Mouse (Mus musculus) embryonic stem cell, embryonic (primary cell): ENCODE measurements around the gene Pde8b.

Experiments
- CTCF ChIA-PET, 4 experiments: fragments of 300-600 bp in 2 of 4; fragments of 350-600 bp in 2 of 4; sonication (Branson Sonifier 250); formaldehyde crosslinking; loops; one replicate each; lab custom pipeline; 2022; ENCODE audit warnings: inconsistent platforms in 2 of 4; lab: Charles Lee
- POLR2A ChIA-PET, 4 experiments: fragments of 300-600 bp in 2 of 4; fragments of 350-600 bp in 2 of 4; sonication (Branson Sonifier 250); formaldehyde crosslinking; loops; one replicate each; lab custom pipeline; 2022; ENCODE audit warnings: antibody characterized with exemption in 4 of 4, inconsistent platforms in 1 of 4; lab: Charles Lee

Pde8b gene

DNA sequence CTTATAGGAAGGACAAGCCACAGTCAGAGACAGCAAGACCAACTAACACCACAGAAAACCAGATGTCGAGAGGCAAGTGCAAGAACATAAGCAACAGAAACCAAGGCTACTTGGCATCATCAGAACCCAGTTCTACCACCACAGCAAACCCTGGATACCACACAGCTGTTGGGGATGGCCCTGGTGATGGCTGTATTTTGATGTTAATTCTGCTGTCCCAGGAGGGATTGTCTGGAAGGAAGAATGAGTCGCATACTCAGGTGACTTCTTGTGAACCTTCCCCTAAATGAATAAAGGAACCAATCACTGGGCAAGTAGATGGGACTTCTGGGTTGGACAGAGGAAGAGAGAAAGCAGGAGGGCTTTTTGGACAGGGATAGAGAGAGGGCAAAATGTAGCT is 69.9 kb downstream of the Pde8b start:
- ChIA-PET POLR2A (interaction anchor here in 1 of 4 experiments (0.8 to 1.2 kb wide), 2 partner anchors 29 to 43 kb away, joined by 3 read pairs; no protein-coding TSS in a partner anchor), CTCF (no interaction called here)

DNA sequence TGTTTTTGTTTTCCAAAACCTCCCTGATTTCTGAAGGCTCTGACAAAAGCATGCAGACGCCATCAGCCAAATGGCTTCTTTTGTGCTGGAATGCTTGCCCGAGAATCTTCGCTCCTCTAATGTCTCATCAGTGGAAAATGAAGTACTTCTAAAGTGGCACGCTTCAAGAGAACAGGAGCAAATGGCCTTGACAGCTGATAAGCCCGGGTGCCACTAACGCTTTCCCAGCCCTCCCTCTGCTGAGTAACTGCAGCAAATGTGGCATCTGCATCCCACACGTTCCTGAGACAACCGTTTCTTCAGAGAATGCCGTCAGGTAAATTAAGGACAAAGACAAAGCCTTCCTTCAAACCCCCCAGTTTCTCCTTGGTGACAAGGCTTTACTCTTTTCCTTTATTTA is 72.8 kb downstream of the Pde8b start:
- POLR2A ChIA-PET = no interaction called here
- CTCF ChIA-PET = no interaction called here

DNA sequence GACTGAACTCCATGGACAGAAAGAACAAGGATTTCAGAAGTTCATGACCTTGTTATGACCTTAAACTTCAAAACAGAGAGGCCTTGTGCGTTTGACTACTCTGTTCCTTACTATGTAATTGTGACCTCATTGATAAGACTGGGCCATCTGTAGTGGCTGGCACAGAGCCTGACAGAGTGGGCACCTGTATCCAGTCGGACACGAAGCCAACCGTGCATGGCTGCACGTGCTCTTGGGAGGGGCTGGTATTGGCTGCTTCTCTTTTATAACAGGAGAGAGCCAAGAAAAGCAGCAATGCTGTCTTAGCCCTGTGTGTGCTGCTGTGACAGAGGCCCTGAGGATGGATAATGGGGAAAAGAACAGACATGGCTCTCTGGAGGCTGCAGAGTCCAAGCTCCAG is 73.7 kb downstream of the Pde8b start:
- CTCF ChIA-PET = no interaction called here
- POLR2A ChIA-PET = no interaction called here

DNA sequence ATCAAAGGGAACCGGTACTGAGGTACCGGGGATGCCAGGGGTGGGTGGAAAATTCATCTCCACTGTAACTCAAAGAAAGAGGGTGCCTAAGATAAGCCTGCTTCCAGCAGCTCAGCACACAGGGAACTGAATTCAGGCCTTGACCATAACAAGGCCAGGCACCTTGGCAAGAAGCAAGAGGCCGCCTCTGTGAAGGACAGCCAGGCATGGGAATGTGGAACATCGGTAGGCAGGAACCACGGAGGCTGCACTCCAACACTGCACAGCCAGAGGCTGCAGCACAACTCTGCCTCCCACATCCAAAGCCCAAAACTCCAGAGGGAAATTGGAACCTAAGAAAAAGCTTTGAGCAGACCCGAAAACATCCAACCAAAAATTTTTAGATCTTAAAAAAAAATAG is 75.9 kb downstream of the Pde8b start:
- CTCF ChIA-PET = no interaction called here
- POLR2A ChIA-PET = interaction anchor here in 1 of 4 experiments (0.6 kb wide), 1 partner anchor 124 kb away, joined by 3 read pairs; no protein-coding TSS in a partner anchor

DNA sequence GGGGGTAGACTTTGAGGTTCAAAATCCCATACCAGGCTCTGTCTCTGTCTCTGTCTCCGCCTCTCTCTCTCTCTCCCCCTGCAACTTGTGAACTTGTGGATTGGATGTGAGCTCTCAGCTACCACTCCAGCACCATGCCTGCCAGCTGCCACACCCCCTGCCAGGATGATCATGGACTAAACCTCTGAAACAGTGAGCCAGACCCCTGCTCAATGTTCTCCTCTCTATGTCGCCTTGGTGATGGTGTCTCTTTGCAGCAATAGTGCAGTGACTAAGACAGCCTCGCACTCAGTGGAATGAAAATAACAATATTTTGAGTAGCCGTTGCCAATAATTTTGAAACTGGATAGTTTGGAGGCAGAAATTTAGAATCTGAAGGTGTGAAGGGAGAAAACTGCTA is 77.8 kb downstream of the Pde8b start:
- ChIA-PET CTCF (no interaction called here), POLR2A (no interaction called here)

DNA sequence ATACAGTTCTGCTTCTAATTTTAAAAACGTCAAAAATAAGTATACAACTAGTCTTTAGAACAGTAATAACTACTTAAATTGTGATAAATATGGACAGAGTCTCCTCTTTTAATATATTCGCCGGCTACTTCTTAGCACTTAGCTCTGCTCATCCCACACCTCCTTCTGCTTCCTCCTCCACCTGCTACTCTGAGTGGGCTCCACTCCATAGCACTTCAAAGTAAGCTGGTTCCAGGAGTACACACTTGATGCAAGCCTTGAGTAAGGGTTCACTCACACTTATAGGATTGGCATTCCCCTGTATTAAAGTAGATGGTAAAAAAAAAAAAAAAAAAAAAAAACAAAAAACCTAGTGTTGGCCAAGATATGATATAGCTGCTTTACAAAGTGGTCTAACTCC is 89.9 kb downstream of the Pde8b start:
- ChIA-PET POLR2A (interaction anchor here in 1 of 4 experiments (0.6 to 1.0 kb wide), 2 partner anchors 785 to 1425 kb away, joined by 3 read pairs; no protein-coding TSS in a partner anchor), CTCF (interaction anchor here in 2 of 4 experiments (0.6 to 0.7 kb wide), 2 partner anchors 18 to 948 kb away, joined by 3 to 6 read pairs; no protein-coding TSS in a partner anchor)

DNA sequence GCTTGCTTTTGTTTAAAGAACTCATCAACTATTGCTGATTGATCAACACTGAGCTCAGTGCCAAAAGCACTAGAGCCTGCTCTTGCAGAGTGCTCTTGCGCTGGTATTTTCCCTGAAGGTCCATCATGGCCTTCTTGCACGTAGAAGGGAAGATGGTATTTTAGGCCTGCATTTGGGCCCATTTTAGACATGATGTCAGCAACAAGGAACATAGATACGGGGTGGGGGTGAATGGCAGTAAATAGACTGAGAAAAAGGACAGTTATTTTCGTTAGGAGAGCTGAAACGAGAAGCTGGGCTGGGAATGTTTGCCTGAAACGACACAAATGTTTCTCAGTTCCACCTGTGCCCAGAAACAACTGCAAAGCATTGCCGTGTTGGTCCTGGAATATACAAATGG is 91.2 kb downstream of the Pde8b start:
- POLR2A ChIA-PET = no interaction called here
- CTCF ChIA-PET = no interaction called here

DNA sequence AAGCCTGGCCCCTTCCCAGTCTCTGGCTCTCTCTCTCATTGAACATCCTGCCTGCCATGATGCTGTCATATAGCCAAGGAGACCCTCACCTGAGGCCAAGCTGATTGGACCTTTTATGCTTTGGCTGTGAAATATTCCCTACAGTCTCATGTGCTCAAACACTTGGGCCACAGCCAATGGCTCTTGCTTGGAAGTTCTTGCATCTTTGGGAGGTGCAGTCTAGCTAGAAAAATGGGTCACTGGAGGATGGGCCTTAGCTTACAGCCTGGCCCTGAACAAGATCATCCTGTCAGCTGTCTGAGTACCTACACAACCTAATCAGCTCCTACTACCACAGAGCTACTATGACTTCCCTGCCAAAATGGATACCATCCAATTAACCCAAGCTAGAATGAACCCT is 105.4 kb downstream of the Pde8b start:
- CTCF ChIA-PET = no interaction called here
- POLR2A ChIA-PET = no interaction called here

DNA sequence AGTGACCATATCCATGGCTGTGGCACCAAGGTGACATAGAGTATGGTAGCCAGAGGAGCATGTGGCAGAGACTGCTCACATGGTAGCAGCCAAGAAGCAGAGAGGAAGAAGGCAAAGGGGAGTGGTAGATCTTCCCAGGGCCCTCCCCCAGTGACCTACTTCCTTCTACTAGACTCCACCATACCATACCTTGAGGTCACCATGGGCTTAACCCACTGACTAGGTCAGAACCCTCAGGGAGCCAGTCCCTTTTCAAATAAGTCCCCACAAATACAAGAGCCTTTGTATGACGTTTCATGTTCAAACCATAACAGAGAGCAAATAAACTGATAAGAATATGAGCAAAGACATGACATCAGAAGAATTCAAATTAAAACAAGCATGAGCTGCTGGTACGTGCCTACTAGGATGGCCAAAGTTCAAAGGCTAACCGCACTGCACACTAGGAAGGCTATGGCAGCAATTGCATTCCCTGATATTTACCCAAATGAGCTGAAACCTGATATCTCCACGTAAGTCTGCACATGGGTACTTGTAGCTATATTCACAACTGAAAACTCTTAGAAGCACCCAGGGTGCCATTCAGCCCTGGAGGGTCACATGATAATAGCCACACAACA is 109.6 kb downstream of the Pde8b start:
- POLR2A ChIA-PET = interaction anchor here in 1 of 4 experiments (0.6 kb wide), 1 partner anchor 750 kb away, joined by 3 read pairs; no protein-coding TSS in a partner anchor

DNA sequence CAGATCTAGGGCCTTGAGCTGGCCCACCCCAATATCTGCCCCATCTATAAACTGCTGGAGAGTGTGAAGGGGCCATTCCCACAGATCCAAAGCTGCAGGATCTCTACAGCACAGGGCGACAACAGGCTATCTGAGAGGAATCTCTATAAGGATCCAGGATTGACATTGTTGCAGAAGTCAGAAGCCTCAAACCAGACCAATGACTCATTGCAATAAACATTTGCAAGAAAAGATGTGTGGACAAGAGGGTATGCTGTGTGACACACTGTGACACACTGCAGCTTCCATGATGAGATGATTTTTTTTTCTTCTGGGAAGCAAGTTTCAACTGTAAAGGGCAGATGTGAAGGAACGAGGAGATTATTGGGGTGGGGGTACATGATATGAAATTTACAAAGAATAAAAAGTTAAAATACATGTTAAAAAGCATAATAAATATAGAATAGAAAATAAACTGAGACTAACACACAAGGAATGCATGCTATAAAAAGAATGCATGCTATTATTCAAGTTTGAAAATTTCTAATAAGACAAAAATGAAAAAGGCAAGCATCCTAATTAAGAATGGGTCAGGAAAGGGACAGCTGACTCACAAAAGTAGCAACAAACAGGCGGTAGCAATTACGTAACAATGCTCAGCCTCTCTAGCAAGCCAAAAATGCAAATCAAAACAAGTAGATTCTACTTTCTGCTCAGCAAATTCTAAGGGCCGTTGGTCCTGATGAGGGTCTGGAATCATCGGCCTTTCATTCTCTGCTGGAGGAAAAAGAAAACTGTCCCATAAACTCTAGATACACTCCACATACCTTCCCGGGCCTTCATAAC is 114.6 kb downstream of the Pde8b start:
- CTCF ChIA-PET = no interaction called here
- POLR2A ChIA-PET = no interaction called here

More for the DNA sequence above, 109.6 kb downstream of the Pde8b start:
- CTCF ChIA-PET = no interaction called here

DNA sequence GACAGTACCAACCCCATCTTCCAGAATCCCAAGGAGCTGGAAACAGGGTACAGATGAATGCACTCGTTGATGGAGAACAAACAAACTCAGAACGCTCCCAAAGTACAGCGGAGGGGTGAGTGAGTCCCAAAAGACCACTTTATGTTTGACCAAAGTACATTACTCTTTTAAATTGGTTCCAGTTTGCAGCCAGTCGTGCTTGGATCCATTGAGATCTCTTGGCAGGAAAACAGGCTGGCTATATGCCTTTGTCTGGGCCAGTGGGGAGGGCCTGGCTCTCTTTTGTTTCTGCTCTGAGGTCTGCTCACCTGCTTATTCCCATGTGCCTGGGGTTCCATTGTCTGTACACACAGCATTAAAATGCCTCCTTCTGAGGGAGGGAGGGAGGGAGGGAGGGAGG is 118.3 kb downstream of the Pde8b start:
- POLR2A ChIA-PET = no interaction called here

DNA sequence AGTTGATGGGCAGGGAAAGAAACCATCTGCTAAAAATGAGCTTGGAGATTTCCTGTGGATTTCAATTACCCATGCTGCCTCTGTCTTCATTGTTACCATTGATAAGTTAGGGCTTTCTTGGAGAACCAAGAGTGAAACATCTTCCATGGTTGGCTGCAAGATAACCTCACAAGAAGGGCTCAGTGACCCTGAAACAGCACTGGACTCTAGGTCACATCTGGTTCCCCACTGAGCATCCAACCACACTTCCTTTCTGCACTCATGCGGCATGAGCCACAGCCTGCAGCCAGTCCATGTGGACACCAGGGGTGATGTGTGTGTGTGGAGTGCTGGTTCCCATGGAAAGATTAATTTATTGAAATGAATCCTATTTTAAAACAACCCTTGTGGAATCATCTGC is 119.1 kb downstream of the Pde8b start:
- ChIA-PET CTCF (no interaction called here), POLR2A (no interaction called here)

More for the DNA sequence above, 118.3 kb downstream of the Pde8b start:
- CTCF ChIA-PET = interaction anchor here in 1 of 4 experiments (0.6 kb wide), 1 partner anchor 339 kb away, joined by 3 read pairs; no protein-coding TSS in a partner anchor

DNA sequence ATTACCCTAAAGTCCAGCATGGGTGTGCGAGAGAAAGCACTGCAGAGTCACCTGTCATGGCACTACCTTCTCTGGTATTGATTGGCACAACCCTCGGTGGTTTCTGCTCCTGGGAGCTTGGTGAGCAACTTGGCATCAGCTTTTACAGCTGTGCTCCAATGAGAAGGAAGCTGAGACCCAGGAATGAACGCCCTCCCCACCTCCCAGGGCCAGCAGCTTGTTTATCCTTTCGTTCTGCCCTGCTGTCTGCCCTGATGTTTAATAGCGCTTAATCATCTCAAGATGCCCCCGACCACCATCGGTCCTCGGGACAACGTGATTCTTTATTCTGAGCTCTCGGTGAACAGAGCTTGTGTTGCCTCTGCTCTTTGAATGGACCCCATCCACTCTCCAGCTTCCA is 122.8 kb downstream of the Pde8b start:
- CTCF ChIA-PET = no interaction called here

DNA sequence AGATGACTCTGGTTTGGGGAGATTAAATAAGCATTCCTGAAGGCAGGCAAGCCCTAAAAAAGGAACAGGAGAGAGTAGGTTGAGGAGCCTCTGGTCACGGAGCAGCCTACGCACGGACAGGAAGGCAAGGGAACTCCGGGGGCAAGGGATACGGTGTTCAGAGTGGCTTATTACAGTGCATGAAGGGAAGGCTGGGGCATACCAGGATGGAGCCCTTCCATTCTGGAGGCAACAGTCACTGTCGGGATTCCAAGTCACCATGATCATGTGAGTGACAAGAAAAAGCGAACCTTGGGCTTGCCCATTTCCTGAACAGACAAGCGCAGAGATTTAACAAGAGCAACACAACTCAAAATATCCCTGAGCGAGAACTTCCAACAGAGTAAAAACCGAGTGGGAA is 123.3 kb downstream of the Pde8b start:
- ChIA-PET CTCF (no interaction called here), POLR2A (no interaction called here)

More for the DNA sequence above, 122.8 kb downstream of the Pde8b start:
- POLR2A ChIA-PET = interaction anchor here in 1 of 4 experiments (1.1 kb wide), 1 partner anchor 88 kb away, joined by 3 read pairs; no protein-coding TSS in a partner anchor

DNA sequence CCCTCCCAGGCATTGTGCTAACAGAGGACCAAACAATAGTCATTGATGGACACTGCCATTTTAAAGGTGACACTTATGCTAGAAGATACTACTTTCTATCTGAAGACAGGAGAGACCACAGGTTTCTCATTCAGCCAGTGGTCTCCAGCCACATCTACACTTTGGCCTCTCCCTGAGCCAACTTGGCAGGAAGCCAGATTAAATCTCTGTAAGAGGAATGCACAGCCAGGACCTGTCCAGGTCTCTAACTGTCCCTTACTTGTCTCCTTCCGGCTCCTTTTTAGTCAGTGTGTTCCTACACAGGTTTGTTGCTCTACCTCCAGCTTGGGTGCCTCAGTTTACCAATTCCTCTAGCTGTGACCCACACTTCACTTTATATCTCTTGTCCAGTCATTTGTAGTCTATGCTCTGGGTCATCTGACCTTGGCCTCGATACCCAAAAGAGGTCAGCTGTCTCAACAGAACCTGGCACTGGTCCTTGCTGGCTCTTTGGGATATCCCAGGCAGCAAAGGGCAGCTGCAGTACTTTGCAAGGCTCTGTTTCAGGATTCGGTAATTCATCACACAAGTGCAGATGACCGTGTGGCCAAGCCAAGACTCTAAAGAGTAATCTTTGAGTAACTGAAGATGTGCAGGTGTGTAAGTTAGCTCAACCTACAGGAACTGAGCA is 124.5 kb downstream of the Pde8b start:
- ChIA-PET CTCF (no interaction called here), POLR2A (interaction anchor here in 2 of 4 experiments (0.6 to 1.1 kb wide), 2 partner anchors 28 to 220 kb away, joined by 3 read pairs; no protein-coding TSS in a partner anchor)

DNA sequence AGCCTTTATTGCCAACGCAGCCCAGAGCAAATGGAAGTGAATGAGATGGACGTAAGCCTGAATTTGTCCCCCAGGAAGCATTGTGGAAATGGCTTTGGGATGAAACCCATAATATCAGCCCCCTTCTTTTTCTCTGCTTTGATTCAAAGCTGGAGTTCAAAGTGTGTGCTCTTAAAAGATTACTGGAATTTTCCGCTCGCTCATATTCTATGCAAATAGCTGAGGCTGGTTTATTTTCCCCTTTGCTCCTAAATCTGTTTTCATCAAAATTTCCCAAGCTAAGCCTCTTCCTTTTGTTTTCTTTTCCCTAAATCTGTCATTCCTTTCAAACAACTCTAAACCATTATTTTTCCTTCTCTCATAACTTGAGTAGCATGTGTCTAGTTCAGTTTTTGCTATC is 129.6 kb downstream of the Pde8b start:
- ChIA-PET POLR2A (no interaction called here), CTCF (no interaction called here)

DNA sequence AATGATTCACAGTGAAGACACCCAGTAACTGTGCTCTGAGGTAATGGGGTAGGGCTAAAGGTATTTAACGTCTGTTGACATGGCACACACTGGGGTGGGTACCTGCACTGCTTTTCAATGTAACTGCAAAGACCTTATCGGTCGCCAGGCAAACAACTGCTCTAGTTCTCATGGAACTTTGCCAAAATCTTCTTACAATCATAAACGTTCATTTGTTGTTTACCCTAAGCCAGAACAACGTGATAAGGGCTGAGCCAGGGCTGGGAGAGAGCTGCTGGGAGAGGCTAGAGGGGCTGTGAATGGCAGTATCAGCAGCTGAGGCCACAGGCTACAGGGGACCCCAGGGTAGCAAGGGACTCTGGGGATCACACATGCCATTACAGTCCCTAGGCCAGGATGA is 136.4 kb downstream of the Pde8b start:
- CTCF ChIA-PET = no interaction called here
- POLR2A ChIA-PET = no interaction called here

DNA sequence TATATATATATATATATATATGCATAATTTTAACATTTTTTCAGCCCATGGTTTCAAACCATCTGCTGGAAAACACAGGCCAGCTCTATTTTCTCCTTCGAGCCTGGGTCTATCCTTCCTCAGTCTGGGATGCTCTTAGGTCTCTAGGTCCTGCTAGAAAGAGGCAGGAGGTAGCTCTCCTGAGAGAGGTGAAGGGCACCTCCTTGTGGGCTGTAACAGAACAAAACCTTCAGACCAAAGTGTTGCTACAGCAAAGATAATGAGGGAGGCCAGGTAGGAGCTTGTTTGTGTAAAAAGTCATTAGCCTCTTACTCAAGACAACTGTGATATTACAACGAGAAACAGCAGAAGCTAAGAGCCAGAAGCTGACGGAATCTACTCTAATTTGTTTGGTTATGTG is 140.6 kb downstream of the Pde8b start:
- ChIA-PET CTCF (interaction anchor here in 2 of 4 experiments (0.6 to 0.7 kb wide), 2 partner anchors 10 to 92 kb away, joined by 3 to 4 read pairs; no protein-coding TSS in a partner anchor), POLR2A (interaction anchor here in 2 of 4 experiments (0.6 to 0.7 kb wide), 2 partner anchors 120 to 173 kb away, joined by 3 read pairs; no protein-coding TSS in a partner anchor)

DNA sequence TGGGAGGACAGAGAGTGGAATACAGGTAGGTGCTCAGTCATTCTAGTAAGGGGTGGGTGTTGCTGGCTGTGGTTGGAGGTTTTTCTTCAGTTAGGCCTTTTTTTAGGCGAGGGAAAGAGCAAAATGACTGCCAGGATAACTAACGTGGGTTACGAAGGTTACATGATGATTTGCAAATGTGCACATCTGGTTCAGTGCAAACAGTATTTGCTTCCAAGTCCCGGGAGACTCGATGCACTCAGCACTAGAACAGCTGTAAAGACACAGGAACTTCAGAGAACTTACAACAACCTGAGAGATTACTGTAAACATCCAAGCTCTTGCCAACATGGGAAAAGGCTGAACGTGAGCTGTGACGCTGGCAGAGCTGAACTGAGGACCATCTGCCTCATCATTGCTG is 142.1 kb downstream of the Pde8b start:
- POLR2A ChIA-PET = no interaction called here
- CTCF ChIA-PET = interaction anchor here in 1 of 4 experiments (1.1 kb wide), 1 partner anchor 240 kb away, joined by 3 read pairs; no protein-coding TSS in a partner anchor
